Mouse (Mus musculus) urinary bladder, postnatal 14 days (tissue): ENCODE results near the gene Rbm33.

Experiments
- DNase-seq: peaks from one replicate; pipeline ENCODE4 v3.0.0; 2021; ENCODE audit warnings: low spot score

The Rbm33 gene

GRCm38 (mm10) chr5:28316722-28317245, at the start of gene Rbm33:
Rbm33 (plus strand) TSS chr5:28317121.
- DNase-seq, result peak; percentile 85

GRCm38 (mm10) chr5:28267576-28267975, 49.3 kb upstream of the Rbm33 start:
- DNase-seq, result no peak

- DNase-seq, result no peak
These were observed 47.4 kb upstream of the Rbm33 start for GRCm38 (mm10) chr5:28269469-28269991.

GRCm38 (mm10) chr5:28272836-28273235, 44.1 kb upstream of the Rbm33 start:
- DNase-seq, result no peak

- DNase-seq, result no peak
These were observed 39.6 kb upstream of the Rbm33 start for GRCm38 (mm10) chr5:28277279-28277678.

- no peak for DNase-seq
These were observed 27.8 kb upstream of the Rbm33 start for GRCm38 (mm10) chr5:28289111-28289510.

GRCm38 (mm10) chr5:28290630-28291029, 26.3 kb upstream of the Rbm33 start:
- no peak for DNase-seq

GRCm38 (mm10) chr5:28291118-28291850, 25.6 kb upstream of the Rbm33 start:
- no peak for DNase-seq

GRCm38 (mm10) chr5:28292281-28292680, 24.6 kb upstream of the Rbm33 start:
- DNase-seq, result no peak

GRCm38 (mm10) chr5:28293990-28294389, 22.9 kb upstream of the Rbm33 start:
- peak; percentile 89 for DNase-seq

GRCm38 (mm10) chr5:28298161-28298560, 18.8 kb upstream of the Rbm33 start:
- no peak for DNase-seq

- no peak for DNase-seq
These were observed 18.2 kb upstream of the Rbm33 start for GRCm38 (mm10) chr5:28298693-28299092.

GRCm38 (mm10) chr5:28299346-28299745, 17.6 kb upstream of the Rbm33 start:
- DNase-seq, result no peak

GRCm38 (mm10) chr5:28302671-28303070, 14.2 kb upstream of the Rbm33 start:
- no peak for DNase-seq

GRCm38 (mm10) chr5:28304551-28304950, 12.4 kb upstream of the Rbm33 start:
- no peak for DNase-seq

GRCm38 (mm10) chr5:28315526-28315925, 1.4 kb upstream of the Rbm33 start:
- no peak for DNase-seq

- no peak for DNase-seq
These were observed 685 bp upstream of the Rbm33 start for GRCm38 (mm10) chr5:28316151-28316721.

- DNase-seq, result no peak
These were observed 464 bp downstream of the Rbm33 start for GRCm38 (mm10) chr5:28317253-28317916.

GRCm38 (mm10) chr5:28317917-28318267, 971 bp downstream of the Rbm33 start:
- no peak for DNase-seq

- DNase-seq, result no peak
These were observed 1.8 kb downstream of the Rbm33 start for GRCm38 (mm10) chr5:28318671-28319070.

- DNase-seq, result no peak
These were observed 4.8 kb downstream of the Rbm33 start for GRCm38 (mm10) chr5:28321769-28322168.

GRCm38 (mm10) chr5:28322189-28322588, 5.3 kb downstream of the Rbm33 start:
- DNase-seq, result no peak

- DNase-seq, result no peak
These were observed 6.9 kb downstream of the Rbm33 start for GRCm38 (mm10) chr5:28323822-28324221.
